Mouse (Mus musculus) spleen, adult 2 months (tissue): Measurements from ENCODE around the gene Ccnb1. TPM values are rescaled to one million over a fixed set of nuclear protein-coding genes. Genes with fewer than 3 reads are reported as not detected.
A peak's percentile ranks its signal among the peaks of the same experiment; 100 is the strongest.
"Not testable (repeated sequence)": the region's sequence is repeated elsewhere in the genome, so short reads cannot be mapped to it uniquely, and the experiment has no call there.

Source experiments
- DNase-seq, 2 experiments: peaks; one replicate each; pipeline versions ENCODE4 v3.0.0 to v3.0.0-alpha.2; 2012 to 2021; ENCODE audit warnings: low spot score in 2 of 2, low read depth in 1 of 2
- H3K27ac ChIP-seq: fragments of 200-500 bp; 2 replicates; pipeline ENCODE4 v1.5.1; 2012; ENCODE audit warnings: low read length, inconsistent platforms; ENCODE audit not compliant: insufficient read depth
- H3K27me3 ChIP-seq: fragments of 200-500 bp; 2 replicates; pipeline ENCODE4 v1.6.1; 2012; ENCODE audit warnings: mild to moderate bottlenecking, moderate library complexity, low read length, inconsistent platforms; ENCODE audit not compliant: control insufficient read depth, insufficient read depth
- H3K36me3 ChIP-seq: fragments of 200-500 bp; 2 replicates; pipeline ENCODE4 v1.6.1; 2012; ENCODE audit warnings: mild to moderate bottlenecking, low read length, inconsistent platforms; ENCODE audit not compliant: control insufficient read depth, insufficient read depth
- H3K4me1 ChIP-seq: fragments of 200-500 bp; 2 replicates; pipeline ENCODE4 v1.6.1; 2011; ENCODE audit warnings: inconsistent platforms; ENCODE audit not compliant: control insufficient read depth, insufficient read depth, insufficient read length
- H3K4me3 ChIP-seq: fragments of 200-500 bp; 2 replicates; pipeline ENCODE4 v1.5.1; 2011; ENCODE audit warnings: mild to moderate bottlenecking, inconsistent platforms; ENCODE audit not compliant: insufficient read depth, insufficient read length; ENCODE audit errors: extremely low read depth
- CTCF ChIP-seq: fragments of 200-500 bp; IDR thresholded peaks from 2 replicates; pipeline ENCODE4 v1.5.1; 2011; ENCODE audit warnings: mild to moderate bottlenecking, inconsistent platforms; ENCODE audit not compliant: insufficient read depth, insufficient read length, insufficient replicate concordance; ENCODE audit errors: extremely low read depth
- POLR2A ChIP-seq: fragments of 200-500 bp; IDR thresholded peaks from 2 replicates; pipeline ENCODE4 v1.6.1; 2011; ENCODE audit warnings: low read depth, low read length, inconsistent platforms
- WGBS: fragments of 180-500 bp; shearing (Covaris S2); methylation state at CpG from one replicate; pipeline ENCODE4 v1.1.7; 2018; 5-methylcytosine and 5-hydroxymethylcytosine counted together
- polyA plus RNA-seq: library from polyadenylated mRNA; depleted of rRNA; stranded (reverse); fragments of >200 nt; gene quantifications from 2 replicates; pipeline ENCODE4 v1.2.3, GENCODE M21; 2012; rRNA removed

Gene Ccnb1
- polyA plus RNA-seq, 1 experiment, result 7.7 TPM

DNA sequence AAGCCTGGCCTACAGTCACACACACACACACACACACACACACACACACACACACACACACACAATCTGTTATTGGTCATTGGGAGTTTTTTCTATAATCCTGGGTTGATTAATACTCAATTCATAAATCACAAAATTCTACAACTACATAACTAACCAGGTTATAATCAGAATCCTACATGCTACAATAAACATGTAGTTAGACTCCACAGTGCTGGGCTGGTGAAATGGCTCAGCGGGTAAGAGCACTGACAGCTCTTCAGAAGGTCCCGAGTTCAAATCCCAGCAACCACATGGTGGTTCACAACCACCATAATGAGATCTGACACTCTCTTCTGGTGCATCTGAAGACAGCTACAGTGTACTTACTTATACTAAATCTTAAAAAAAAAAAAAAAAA lies 53.6 kb downstream of the Ccnb1 start:
- WGBS, result 92% methylated on average over 2 of the region's 2 CpGs
- H3K4me3 ChIP-seq, result no peak overlapping the region
- TF ChIP-seq POLR2A (no peak), CTCF (no peak)
- H3K27ac ChIP-seq, result no peak overlapping the region
- no peaks in the 10 kb centered on the region for H3K27me3 ChIP-seq
- peaks cover 6% of the 10 kb centered on the region for H3K4me1 ChIP-seq
- peaks cover 6% of the 10 kb centered on the region for H3K36me3 ChIP-seq
- no peak for DNase-seq

DNA sequence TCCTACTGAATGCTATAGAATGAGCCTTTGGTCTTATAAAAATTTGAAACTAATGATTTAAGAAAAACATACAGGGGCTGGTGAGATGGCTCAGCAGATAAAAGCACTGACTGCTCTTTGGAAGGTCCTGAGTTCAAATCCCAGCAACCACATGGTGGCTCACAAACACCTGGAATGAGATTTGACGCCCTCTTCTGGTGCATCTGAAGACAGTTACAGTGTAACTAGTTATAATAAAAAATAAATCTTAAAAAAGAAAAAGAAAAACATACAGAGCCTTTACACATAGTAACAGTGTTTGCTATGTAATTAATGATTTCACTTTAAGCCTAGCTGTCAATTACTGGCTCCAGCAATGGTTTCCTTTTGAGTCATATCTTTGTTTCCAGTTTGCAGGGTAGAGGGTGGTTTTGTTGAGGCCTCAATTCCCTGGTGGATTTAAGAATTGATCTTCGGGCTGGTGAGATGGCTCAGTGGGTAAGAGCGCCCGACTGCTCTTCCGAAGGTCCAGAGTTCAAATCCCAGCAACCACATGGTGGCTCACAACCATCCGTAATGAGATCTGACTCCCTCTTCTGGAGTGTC lies 54.8 kb downstream of the Ccnb1 start:
- H3K27me3 ChIP-seq, H3K27ac ChIP-seq, H3K4me1 ChIP-seq, H3K36me3 ChIP-seq, DNase-seq, H3K4me3 ChIP-seq: not testable (repeated sequence)
- 90% methylated on average over 6 of the region's 6 CpGs for WGBS

DNA sequence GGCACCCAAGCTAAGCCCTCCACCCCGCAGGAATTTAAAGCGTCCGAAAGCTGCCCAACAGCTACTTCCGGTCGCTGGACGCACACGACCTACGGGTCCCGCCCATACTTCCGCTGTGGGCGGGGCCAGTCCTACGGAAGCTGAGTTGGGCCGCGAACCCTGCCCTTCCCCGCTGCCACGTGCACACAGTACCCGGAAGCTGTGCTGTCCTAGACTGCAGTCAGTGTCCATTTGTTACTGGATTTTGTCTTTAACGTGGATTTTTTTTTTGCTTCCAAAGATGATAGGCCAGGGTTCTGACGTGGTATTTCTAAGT lies 55.6 kb downstream of the Ccnb1 start, which contains the start of gene Cdk7:
TSS of gene Cdk7 (minus strand) at position 79 of the 316 bp plus-strand sequence.
- TF ChIP-seq CTCF, result no peak
- peak; percentile 21 for TF ChIP-seq POLR2A
- Histone ChIP-seq H3K27ac (peak within 1 kb of the TSS; percentile 56), H3K4me3 (peak within 1 kb of the TSS; percentile 91), H3K27me3 (no peaks in the 10 kb centered on the region), H3K36me3 (peaks cover 6% of the 10 kb centered on the region; the same call in 1 of the 2 replicates), H3K4me1 (peaks cover 6% of the 10 kb centered on the region)
- DNase-seq, result peak; percentile 85 to 91
- WGBS, result 0% methylated on average over 19 of the region's 19 CpGs

DNA sequence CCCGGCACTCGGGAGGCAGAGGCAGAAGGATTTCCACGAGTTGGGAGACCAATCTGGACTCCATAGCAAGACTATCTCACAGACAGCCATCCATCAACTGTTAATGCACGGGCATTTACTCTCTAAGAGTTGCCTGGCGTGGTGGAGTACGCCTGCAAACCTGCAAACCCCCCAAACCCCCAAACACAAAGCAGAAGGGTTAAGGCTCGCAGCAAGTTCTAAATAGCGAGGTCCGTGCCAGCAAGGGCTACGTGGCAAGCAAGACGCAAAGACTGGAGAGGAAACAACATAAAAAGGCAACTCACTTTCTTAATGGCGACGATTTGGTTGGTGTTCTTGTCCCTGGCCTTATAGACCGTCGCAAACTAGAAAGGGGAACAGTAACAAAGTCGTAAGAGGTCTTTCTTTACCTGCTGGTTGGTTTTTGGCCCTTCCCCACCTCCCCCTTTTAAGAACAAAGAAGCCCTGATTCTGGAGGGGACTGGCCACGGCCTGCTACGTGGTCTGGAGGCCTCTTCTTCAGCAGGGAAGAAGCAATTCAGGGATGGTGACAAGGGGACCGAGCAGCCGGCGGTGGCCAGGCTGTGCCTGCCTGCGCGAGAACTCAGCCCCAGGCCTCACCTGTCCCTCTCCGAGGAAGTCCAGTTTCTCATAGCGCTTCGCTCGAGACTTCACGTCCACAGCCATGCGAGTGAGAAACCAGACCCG lies 56.1 kb downstream of the Ccnb1 start:
- Histone ChIP-seq H3K4me1 (peaks cover 6% of the 10 kb centered on the region), H3K4me3 (peak overlapping the region; percentile 91), H3K27me3 (no peaks in the 10 kb centered on the region), H3K27ac (peak overlapping the region; percentile 56), H3K36me3 (peaks cover 7% of the 10 kb centered on the region)
- no peak for DNase-seq
- WGBS, result under 1% methylated on average over 30 of the region's 30 CpGs
- TF ChIP-seq CTCF (no peak), POLR2A (no peak)

Other genes starting within 250 kb of the Ccnb1 start
- 0.07 and 0.09 TPM in 2 replicates for gene Ocln, start 233.9 kb downstream of the Ccnb1 start, polyA plus RNA-seq
- 4.5 and 5.3 TPM in 2 replicates for gene Marveld2, start 169.6 kb downstream of the Ccnb1 start, polyA plus RNA-seq
- gene Ak6, start 135.6 kb downstream of the Ccnb1 start, polyA plus RNA-seq, result 15.5 and 19.3 TPM in 2 replicates
- 2.7 and 2.8 TPM in 2 replicates for gene Rad17, start 135.5 kb downstream of the Ccnb1 start, polyA plus RNA-seq
- 2.3 and 2.9 TPM in 2 replicates for gene Taf9, start 135.0 kb downstream of the Ccnb1 start, polyA plus RNA-seq
- gene Ccdc125, start 116.9 kb downstream of the Ccnb1 start, polyA plus RNA-seq, result 2.7 and 2.9 TPM in 2 replicates
- gene Cdk7, start 55.6 kb downstream of the Ccnb1 start, polyA plus RNA-seq, result 7.2 and 7.4 TPM in 2 replicates
- gene Mrps36, start 41.9 kb downstream of the Ccnb1 start, polyA plus RNA-seq, result 13.0 and 16.7 TPM in 2 replicates
- 0.90 and 1.0 TPM in 2 replicates for gene Cenph, start 10.7 kb downstream of the Ccnb1 start, polyA plus RNA-seq
- gene Slc30a5, start 46.9 kb upstream of the Ccnb1 start, polyA plus RNA-seq, result 20.6 and 24.0 TPM in 2 replicates